Mouse (Mus musculus) cerebellum, adult 2 months (tissue): ENCODE measurements around the gene Sec62. TPM values are rescaled to one million over a fixed set of nuclear protein-coding genes. Genes with fewer than 3 reads are reported as not detected.

ENCODE experiments used
- DNase-seq, 2 experiments: peaks; one replicate each; pipeline ENCODE4 v3.0.0; 2021
- H3K27ac ChIP-seq: fragments of 200-500 bp; 2 replicates; pipeline ENCODE4 v1.5.1; 2012; ENCODE audit warnings: low read length, control low read depth, inconsistent platforms; ENCODE audit not compliant: insufficient read depth
- H3K27me3 ChIP-seq: fragments of 200-500 bp; 2 replicates; pipeline ENCODE4 v1.6.1; 2012; ENCODE audit warnings: inconsistent platforms, mild to moderate bottlenecking, low read length, moderate library complexity; ENCODE audit not compliant: control insufficient read depth, insufficient read depth
- H3K4me1 ChIP-seq: fragments of 200-500 bp; 2 replicates; pipeline ENCODE4 v1.6.1; 2011; ENCODE audit warnings: low read length; ENCODE audit not compliant: control insufficient read depth, insufficient read depth
- H3K4me3 ChIP-seq: fragments of 200-500 bp; replicated peaks from 2 replicates; pipeline ENCODE3; 2011; ENCODE audit warnings: mild to moderate bottlenecking, low read depth, low read length, control low read depth; ENCODE audit not compliant: insufficient read depth
- CTCF ChIP-seq: fragments of 200-500 bp; IDR thresholded peaks from 2 replicates; pipeline ENCODE4 v1.5.1; 2011; ENCODE audit warnings: low read depth, mild to moderate bottlenecking, control low read depth, low read length, moderate library complexity, borderline replicate concordance; ENCODE audit not compliant: insufficient read depth
- POLR2A ChIP-seq: fragments of 200-500 bp; IDR thresholded peaks from 2 replicates; pipeline ENCODE4 v1.6.1; 2011; ENCODE audit warnings: low read length, control low read depth, borderline replicate concordance; ENCODE audit not compliant: insufficient read depth
- WGBS: fragments of 180-500 bp; shearing (Covaris S2); methylation state at CpG from one replicate; pipeline ENCODE4 v1.1.7; 2018; 5-methylcytosine and 5-hydroxymethylcytosine counted together
- polyA plus RNA-seq: library from polyadenylated mRNA; depleted of rRNA; stranded (reverse); fragments of >200 nt; gene quantifications from 2 replicates; pipeline ENCODE4 v1.2.3, GENCODE M21; 2012

The Sec62 gene
- polyA plus RNA-seq, 1 experiment: 111 TPM

DNA sequence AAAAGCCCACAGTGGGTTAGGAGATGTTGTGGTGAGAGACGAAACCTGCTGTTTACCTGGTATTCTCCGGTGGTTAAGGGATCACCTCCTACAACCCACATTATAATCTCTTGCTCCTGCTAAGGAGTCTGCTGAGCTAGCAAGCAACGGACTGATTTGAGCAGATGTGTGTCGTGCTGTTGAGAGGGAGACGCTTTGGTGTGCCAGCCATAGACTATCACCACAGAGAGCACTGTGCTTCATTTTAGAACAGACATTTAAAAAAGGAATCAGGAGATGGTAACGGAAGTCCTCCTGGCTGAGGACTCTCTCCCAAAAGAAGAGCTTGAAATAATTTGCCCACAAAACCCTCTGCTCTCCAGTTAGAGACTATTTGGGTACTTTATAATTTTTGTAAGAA is 25.4 kb upstream of the Sec62 start:
- 83% methylated on average over 6 of the region's 6 CpGs for WGBS
- no peaks in the 10 kb centered on the region for H3K4me1 ChIP-seq
- TF ChIP-seq CTCF (no peak), POLR2A (no peak)
- H3K27ac ChIP-seq: no peak overlapping the region
- no peaks in the 10 kb centered on the region for H3K27me3 ChIP-seq
- no peak for DNase-seq
- H3K4me3 ChIP-seq: no peak overlapping the region

DNA sequence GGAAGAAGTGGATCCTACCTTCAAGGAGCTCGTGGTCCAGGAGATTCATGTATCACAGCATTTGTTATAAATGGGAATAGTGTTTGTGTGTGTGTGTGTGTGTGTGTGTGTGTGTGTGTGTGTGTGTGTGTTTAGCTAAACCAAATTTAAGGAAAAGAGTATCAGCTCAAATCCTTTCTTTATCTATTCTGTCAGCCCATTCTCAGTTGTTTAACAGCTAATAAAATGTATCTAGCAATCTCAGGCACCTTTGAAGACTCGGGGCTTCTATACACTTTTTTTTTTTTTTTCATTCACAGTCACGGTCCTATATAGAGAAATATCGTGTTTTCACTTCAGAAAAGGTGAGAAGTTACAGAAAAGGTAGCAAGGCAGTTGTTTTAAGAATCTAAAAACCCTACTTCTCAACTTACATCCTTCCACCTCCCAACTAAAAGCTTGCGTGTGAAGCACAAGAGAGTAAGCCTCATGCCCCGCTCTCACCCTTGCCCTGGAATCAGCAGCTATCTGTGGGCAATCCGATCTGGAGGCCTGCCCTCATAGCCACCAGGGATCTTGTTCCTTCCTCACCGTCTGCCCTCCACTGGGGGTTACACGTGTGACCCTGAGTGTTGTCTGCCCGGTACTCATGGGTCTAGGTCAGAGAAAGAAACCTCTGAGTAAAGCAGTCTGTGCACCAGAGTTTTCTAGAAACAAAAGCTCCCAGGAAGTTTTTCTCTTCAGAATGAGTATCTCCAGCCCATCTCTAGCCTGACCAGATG is 22.7 kb upstream of the Sec62 start:
- Histone ChIP-seq H3K27ac (no peak overlapping the region), H3K4me1 (no peaks in the 10 kb centered on the region), H3K4me3 (no peak overlapping the region), H3K27me3 (no peaks in the 10 kb centered on the region)
- TF ChIP-seq POLR2A (no peak), CTCF (no peak)
- DNase-seq: no peak
- WGBS: 71% methylated on average over 10 of the region's 10 CpGs

DNA sequence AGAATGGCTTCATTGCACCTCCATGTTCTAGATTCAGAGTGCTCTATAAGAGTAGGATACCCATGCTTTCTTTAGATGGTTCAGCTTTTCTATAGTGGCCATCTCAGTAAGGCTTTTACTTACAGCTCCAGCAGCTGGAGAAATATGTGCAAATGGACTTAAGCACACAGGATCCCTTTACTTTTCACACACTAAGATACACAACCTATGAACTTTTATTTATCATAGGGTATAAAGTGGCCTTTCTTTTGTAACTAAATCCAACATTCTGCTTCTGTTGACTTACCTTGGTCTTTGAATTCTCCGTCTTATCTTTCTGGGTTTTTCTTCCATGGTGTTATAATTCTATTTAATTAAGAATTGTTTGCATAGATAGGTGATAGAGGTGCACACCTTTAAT is 21.1 kb upstream of the Sec62 start:
- no peak overlapping the region for H3K4me3 ChIP-seq
- TF ChIP-seq POLR2A: no peak
- no peak for TF ChIP-seq CTCF
- WGBS: 98% methylated on average over 1 of the region's 1 CpGs
- no peaks in the 10 kb centered on the region for H3K27me3 ChIP-seq
- DNase-seq: no peak
- no peak overlapping the region for H3K27ac ChIP-seq
- H3K4me1 ChIP-seq: no peaks in the 10 kb centered on the region

DNA sequence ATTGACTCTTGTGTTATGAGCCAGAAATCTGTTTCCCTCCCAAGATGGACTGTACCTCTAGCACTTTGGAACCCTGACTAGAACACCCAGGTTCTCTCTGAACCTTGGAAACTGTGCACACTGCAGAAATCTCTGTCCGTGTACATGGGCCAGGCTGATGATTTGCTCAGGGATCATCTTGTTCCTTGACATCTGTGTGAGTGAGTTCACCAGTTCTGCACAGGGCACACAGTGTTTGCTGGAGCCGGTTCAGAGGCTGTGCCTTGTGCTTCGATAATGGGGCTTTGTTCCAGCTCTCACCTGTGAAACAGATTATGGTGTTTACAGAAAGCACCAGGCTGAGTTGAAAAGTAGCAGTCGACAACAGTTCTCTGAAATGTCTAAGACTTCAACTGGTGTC is 20.0 kb upstream of the Sec62 start:
- 75% methylated on average over 4 of the region's 4 CpGs for WGBS
- no peak for DNase-seq
- H3K27me3 ChIP-seq: no peaks in the 10 kb centered on the region
- no peak overlapping the region for H3K4me3 ChIP-seq
- TF ChIP-seq CTCF: no peak
- no peak for TF ChIP-seq POLR2A
- H3K4me1 ChIP-seq: no peaks in the 10 kb centered on the region
- no peak overlapping the region for H3K27ac ChIP-seq

DNA sequence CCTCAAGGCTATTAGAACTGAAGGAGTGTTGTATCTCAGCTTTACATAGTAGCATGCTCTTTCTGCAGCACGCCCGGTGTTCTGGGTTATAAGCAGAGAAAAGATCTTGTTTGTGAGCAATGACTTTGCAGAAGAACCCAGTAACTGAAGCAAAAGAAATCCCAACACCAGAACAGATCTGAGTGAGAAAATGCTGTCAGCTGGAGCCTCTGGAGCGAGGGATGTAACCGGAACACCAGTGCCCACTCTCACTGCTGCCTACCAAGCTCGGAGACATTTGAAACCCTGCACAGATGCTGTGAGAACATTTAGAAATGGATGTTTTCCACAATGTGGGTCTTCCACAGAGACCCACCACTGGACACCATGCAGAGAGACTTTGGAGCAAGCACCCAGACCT is 18.0 kb upstream of the Sec62 start:
- Histone ChIP-seq H3K27ac (no peak overlapping the region), H3K4me1 (no peaks in the 10 kb centered on the region), H3K27me3 (no peaks in the 10 kb centered on the region), H3K4me3 (no peak overlapping the region)
- no peak for DNase-seq
- 89% methylated on average over 5 of the region's 5 CpGs for WGBS
- no peak for TF ChIP-seq CTCF
- no peak for TF ChIP-seq POLR2A

DNA sequence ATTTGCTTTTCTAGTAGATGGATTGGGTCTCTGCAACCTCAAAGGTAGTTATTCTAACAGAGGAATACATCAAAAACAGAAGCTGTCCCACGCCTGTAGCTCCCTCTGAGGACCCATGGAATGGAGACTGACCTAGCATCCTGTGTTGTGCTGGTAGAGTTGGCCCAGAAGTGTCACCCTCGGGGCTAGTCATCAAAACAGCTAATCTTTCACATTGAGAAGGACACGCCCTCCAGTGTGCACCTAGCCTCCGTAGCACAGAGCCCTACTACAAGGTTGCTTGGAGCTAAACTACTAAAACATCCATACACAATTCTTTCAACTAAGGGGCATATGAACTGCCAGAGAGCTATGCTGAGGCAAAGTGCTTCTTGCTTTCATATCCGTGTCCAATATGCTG is 14.7 kb upstream of the Sec62 start:
- H3K4me1 ChIP-seq: no peaks in the 10 kb centered on the region
- no peak for DNase-seq
- no peaks in the 10 kb centered on the region for H3K27me3 ChIP-seq
- no peak overlapping the region for H3K4me3 ChIP-seq
- TF ChIP-seq CTCF (no peak), POLR2A (no peak)
- 80% methylated on average over 5 of the region's 5 CpGs for WGBS
- no peak overlapping the region for H3K27ac ChIP-seq

DNA sequence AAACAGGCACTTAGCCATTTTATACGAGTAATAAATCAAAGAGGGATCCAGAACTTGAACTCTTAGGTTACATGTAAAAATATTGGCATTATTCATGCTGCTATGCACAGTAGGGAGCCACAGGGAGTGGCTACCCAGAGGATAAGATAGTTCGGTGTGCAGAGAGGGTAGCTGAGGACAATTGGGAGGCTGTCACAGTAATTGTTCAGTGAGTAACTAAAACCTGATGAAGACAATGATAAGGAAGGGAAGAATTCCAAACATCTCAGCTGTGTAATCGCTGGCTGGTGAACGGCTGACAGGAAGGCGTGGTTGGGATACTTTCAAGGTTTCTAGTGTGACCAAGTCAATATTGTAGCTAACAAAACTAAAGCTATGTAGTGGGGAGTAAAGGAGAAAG is 4.1 kb upstream of the Sec62 start:
- no peaks in the 10 kb centered on the region for H3K4me1 ChIP-seq
- H3K27me3 ChIP-seq: no peaks in the 10 kb centered on the region
- DNase-seq: no peak
- no peak overlapping the region for H3K27ac ChIP-seq
- no peak overlapping the region for H3K4me3 ChIP-seq
- WGBS: 16% methylated on average over 5 of the region's 5 CpGs
- TF ChIP-seq CTCF (no peak), POLR2A (no peak)

DNA sequence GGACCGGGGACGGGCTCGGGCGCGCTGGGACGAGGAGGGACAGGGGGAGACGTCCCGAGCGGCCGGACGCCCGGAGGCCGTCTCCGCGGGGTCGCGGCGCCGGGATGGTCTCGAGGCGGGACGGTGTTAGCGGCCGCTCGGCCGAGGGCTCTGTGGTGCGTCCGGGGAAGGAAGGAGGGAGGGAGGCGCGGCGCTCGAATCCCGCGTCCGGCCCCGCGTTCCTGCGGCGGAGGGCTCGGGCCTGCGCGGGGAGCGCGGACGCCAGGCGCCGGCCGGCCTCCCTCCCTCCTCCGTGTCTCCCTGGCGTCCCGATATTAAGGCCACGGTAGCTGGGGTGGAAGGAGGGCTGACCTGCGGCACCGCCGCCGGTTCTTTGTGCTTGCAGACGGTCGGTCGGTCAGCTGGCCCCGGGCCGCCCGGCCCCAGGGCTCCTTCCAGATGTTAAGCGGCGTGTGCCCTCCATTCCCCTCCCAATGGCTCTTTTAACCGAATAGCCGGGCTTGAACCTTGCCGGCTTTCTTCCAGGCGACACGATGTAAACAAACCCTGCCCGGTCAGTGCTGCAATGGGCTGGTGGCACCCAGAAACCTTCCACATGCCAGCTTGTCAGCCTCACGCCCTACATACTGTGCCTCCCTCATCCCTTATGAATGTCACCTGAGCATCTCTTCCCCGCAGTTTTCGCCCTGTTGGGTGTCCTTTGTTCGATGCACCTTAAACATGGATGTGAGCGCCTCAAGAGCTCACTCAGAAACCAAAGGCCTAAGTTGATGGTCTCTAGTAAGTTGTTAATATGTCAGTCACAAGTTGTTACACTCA is 937 bp downstream of the Sec62 start:
- TF ChIP-seq CTCF: no peak
- no peak for TF ChIP-seq POLR2A
- peak overlapping the region; percentile 100 for H3K27ac ChIP-seq
- peak overlapping the region; percentile 70 for H3K4me3 ChIP-seq
- WGBS: under 1% methylated on average over 66 of the region's 75 CpGs
- no peaks in the 10 kb centered on the region for H3K27me3 ChIP-seq
- peak; percentile 53 to 71 for DNase-seq
- no peaks in the 10 kb centered on the region for H3K4me1 ChIP-seq
